Mouse (Mus musculus): Measurements from ENCODE around the gene Cnot4.
"Not testable (repeated sequence)": the region's sequence is repeated elsewhere in the genome, so short reads cannot be mapped to it uniquely, and the experiment has no call there.

Gene Cnot4

DNA sequence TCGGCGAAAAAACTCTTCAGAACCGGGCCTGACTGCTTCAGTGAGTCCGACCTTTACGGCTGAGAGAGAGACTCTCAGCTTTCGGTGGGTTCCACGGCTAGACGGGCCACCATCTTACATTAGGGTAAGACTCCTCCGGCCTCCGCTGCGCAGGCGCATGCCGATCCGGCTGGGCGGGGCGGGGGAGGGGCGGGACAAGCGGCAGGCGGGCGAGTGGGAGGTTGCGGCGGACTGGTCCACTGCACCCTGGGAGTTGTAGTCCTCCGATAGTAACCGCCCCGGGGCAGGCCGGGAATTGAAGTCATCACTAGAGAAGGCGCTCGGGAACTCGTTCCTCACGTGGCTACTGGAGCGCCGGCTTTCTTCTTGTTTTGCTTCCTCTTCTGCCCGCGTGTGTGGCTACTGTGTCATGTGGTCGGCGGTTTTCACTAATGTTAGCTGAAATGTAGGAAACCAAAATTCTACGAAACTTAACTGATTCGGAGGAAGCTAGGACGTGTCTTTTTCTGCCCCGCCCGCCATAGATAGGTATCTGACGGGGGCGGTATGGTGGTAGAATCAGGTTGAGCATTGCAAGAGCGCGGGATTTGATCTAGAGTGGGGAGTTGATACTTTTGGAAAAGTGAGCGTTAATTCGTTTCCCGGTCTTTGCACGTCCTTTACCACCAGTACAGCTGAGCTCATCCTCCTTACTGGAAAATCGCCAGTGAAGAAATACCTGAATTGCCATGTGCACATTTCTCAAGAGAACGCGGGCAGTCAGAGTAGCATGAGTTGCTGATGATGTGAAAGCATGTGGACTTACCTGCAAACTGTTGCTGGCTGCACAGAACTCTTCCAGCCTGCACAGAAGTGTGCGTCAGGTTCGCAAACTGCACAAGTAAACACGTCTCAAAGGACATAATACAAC lies at the start of gene Cnot4:
TSS of gene Cnot4 (minus strand) at position 146 of the 910 bp plus-strand sequence.
- peak; percentile 99 for ATAC-seq (ENCODE audit: insufficient number of reproducible peaks, low FRiP score, low TSS enrichment)

- not testable (repeated sequence) for ATAC-seq (ENCODE audit: insufficient number of reproducible peaks, low FRiP score, low TSS enrichment)
These were observed 45.8 kb upstream of the Cnot4 start for GRCm38 (mm10) chr6:35179299-35179698.

DNA sequence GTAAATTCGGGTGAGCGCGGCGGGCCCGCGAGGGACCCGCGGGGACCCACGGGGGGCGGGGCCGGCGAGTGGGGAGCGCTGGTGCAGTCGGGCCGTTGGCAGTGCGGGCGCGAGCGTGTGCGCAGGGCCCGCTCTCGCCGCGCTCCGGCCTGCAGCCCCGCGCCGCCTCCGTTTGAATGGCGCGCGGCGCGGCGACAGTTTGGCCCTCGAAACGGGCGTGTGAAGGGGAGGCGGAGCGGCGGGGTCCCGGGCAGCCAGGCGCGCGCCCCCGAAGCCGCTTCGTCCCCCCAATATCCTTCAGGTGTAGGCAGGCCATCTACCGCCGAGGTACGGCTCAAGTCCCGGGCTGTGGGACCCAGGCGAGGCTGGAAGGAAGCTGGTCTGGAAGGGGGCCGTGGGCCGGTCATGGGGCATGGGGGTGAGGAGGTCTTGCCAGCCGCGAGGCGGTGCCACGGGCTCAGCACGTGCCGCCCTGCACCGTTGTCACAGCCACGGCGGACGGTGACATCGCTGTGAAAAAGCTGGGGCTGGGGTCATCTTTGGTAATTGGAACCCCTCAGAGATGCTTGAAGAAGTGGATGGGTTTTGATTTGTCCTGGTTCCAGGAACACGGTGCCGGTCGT lies 44.2 kb upstream of the Cnot4 start:
- peak; percentile 72 for ATAC-seq (ENCODE audit: insufficient number of reproducible peaks, low FRiP score, low TSS enrichment)

- ATAC-seq (ENCODE audit: insufficient number of reproducible peaks, low FRiP score, low TSS enrichment), result peak; percentile 96
These were observed 43.6 kb upstream of the Cnot4 start, which contains the start of gene Nup205 for GRCm38 (mm10) chr6:35176979-35177649. TSS of gene Nup205 (plus strand) at chr6:35177421.

DNA sequence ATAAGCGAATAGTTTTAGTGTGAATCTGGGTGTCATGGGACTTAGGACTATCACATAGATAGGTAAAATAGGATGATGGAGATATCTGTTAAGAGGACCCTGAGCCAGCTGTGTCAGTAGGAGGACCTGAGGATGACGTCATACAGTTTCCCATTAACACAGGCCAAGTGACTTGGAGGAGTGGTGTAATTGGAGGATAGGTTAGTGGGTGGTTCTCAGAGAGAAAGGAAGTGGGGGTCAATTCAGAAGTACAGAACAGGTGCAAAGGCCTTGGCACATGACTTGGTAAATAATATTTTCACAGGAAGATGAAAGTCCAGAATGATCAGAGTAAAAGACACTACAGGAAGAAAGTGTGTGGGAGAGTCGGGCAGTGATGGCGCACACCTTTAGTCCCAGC lies 39.7 kb upstream of the Cnot4 start:
- ATAC-seq (ENCODE audit: insufficient number of reproducible peaks, low FRiP score, low TSS enrichment), result no peak

- ATAC-seq (ENCODE audit: insufficient number of reproducible peaks, low FRiP score, low TSS enrichment), result not testable (repeated sequence)
These were observed 38.5 kb upstream of the Cnot4 start for GRCm38 (mm10) chr6:35172028-35172427.

DNA sequence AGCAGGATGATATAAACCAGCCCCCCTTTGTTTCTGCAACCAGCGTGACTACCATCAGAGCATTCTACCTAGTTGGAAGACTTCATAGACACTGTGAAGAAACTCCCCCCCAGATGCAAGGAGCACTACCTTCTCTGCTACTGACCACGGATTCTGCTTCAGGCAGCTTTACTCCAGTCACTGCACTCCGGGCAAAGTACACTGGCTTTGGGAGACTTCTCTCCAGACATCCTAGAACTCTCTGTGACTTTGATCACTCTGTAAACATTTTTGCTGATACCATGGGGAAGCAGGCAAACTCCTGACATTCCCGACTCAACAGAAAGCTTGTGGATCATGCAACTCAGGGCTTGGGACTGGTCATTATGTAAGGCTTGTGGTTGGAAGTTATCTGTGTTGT lies 35.7 kb upstream of the Cnot4 start:
- ATAC-seq (ENCODE audit: insufficient number of reproducible peaks, low FRiP score, low TSS enrichment), result no peak

- ATAC-seq (ENCODE audit: insufficient number of reproducible peaks, low FRiP score, low TSS enrichment), result no peak
These were observed 21.0 kb upstream of the Cnot4 start for GRCm38 (mm10) chr6:35154540-35154939.

- ATAC-seq (ENCODE audit: insufficient number of reproducible peaks, low FRiP score, low TSS enrichment), result no peak
These were observed 14.3 kb upstream of the Cnot4 start for GRCm38 (mm10) chr6:35147726-35148422.

GRCm38 (mm10) chr6:35145569-35145968 lies 12.0 kb upstream of the Cnot4 start:
- no peak for ATAC-seq (ENCODE audit: insufficient number of reproducible peaks, low FRiP score, low TSS enrichment)

- ATAC-seq (ENCODE audit: insufficient number of reproducible peaks, low FRiP score, low TSS enrichment), result no peak
These were observed 6.8 kb upstream of the Cnot4 start for GRCm38 (mm10) chr6:35140351-35140750.

GRCm38 (mm10) chr6:35134844-35135243 lies 1.3 kb upstream of the Cnot4 start:
- no peak for ATAC-seq (ENCODE audit: insufficient number of reproducible peaks, low FRiP score, low TSS enrichment)

GRCm38 (mm10) chr6:35133246-35133578 lies 312 bp downstream of the Cnot4 start:
- peak; percentile 21; the same call in 1 of the 2 replicates for ATAC-seq (ENCODE audit: insufficient number of reproducible peaks, low FRiP score, low TSS enrichment)

GRCm38 (mm10) chr6:35132806-35133205 lies 718 bp downstream of the Cnot4 start:
- peak; percentile 22; the same call in 1 of the 2 replicates for ATAC-seq (ENCODE audit: insufficient number of reproducible peaks, low FRiP score, low TSS enrichment)

DNA sequence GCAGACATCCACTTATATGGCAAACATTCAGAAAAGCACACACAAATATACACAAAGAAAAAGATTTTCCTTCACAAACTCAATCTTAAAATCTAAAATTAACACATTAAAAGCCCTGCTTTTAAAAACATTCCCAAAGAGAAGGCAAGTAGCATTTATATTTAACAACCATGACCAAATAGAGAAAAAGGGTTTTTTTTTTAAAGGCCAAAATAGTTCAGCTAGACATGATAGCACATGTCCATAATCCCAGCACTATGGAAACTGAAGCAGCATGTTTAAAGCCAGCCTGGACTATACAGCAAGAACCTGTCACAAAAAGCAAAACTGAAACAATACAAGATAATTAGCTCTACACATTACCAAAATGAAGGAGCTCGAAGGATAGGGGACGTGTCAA lies 11.0 kb downstream of the Cnot4 start:
- no peak for ATAC-seq (ENCODE audit: insufficient number of reproducible peaks, low FRiP score, low TSS enrichment)

DNA sequence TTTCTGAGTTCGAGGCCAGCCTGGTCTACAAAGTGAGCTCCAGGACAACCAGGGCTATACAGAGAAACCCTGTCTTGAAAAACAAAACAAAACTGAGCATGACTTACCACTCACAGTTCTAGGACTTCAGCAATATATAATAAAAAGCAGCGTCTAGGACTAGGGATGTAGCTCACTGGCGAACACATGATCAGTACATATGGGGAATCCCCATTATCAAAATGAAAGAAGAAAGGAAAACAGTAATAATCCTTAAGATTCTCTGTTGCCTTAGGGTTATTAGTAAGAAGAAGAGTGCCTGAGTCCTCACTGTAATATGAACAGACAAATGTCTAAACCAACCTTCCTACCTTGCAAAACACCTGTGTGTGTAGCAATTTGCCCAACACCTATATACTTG lies 11.6 kb downstream of the Cnot4 start:
- no peak for ATAC-seq (ENCODE audit: insufficient number of reproducible peaks, low FRiP score, low TSS enrichment)

- no peak for ATAC-seq (ENCODE audit: insufficient number of reproducible peaks, low FRiP score, low TSS enrichment)
These were observed 31.1 kb downstream of the Cnot4 start for GRCm38 (mm10) chr6:35102457-35102856.

GRCm38 (mm10) chr6:35084927-35085326 lies 48.6 kb downstream of the Cnot4 start:
- peak; percentile 68; the same call in 1 of the 2 replicates for ATAC-seq (ENCODE audit: insufficient number of reproducible peaks, low FRiP score, low TSS enrichment)

DNA sequence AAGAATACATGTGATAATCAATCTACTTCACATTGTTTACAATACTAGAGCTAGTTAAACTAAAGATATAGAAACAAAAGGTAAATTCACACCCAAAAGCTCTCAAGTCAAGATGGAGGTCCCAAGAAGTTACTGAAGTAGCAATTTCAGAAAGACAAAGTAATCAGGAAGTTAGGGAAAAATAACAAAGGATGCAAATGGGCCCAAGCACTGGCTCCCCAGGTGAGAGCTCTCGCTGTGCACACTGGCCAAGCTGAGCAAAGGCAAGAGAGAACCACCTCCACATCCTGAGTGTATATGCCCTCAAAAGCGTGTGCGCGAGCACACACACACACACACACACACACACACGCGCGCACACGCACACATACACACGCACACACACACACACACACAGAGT lies 58.4 kb downstream of the Cnot4 start:
- ATAC-seq (ENCODE audit: insufficient number of reproducible peaks, low FRiP score, low TSS enrichment), result no peak

DNA sequence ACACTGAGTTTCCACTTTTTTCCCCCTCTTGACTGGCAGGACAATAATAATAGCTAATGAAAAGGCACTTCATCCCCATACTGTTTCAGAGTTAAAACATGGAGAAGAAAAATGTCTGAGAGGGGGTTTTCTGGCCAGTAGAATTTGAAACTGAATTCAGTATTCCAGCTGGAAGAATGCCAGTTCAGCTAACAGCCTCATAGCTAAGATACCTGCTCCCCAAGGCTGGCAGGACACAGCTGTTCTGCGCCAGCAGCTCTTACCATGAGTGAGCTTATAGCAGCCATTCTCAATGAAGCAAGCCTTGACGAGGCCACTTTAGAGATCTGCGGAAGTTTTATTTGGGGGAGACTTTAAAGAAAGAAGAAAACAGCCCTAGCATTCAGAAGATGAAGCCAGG lies 62.3 kb downstream of the Cnot4 start:
- ATAC-seq (ENCODE audit: insufficient number of reproducible peaks, low FRiP score, low TSS enrichment), result no peak
